Mouse (Mus musculus) MEL (cell line): ENCODE results near the gene Apba1. TPM values are rescaled to one million over a fixed set of nuclear protein-coding genes. Genes with fewer than 3 reads are reported as not detected.

ENCODE experiments used
- DNase-seq: peaks from one replicate; pipeline ENCODE4 v3.0.0; 2011; ENCODE audit warnings: low read depth, low spot score
- H3K27ac ChIP-seq: 2 replicates; pipeline ENCODE4 v1.5.1; 2012; ENCODE audit warnings: low read depth, mild to moderate bottlenecking, control low read depth, low read length, moderate library complexity; ENCODE audit not compliant: control insufficient read depth
- H3K27me3 ChIP-seq, 2 experiments: fragments of 150-350 bp in 1 of 2; sonication (generic) in 1 of 2; 2 replicates each; pipeline ENCODE4 v1.6.1; 2012; ENCODE audit warnings: low read length in 2 of 2, mild to moderate bottlenecking in 2 of 2, improper control_type of control experiment in 1 of 2, moderate library complexity in 1 of 2; ENCODE audit not compliant: insufficient read depth in 2 of 2, control insufficient read depth in 1 of 2
- H3K36me3 ChIP-seq, 2 experiments: 2 replicates each; pipeline ENCODE4 v1.6.1; 2012 to 2014; ENCODE audit warnings: low read length in 2 of 2, improper control_type of control experiment in 1 of 2, inconsistent platforms in 1 of 2, mild to moderate bottlenecking in 1 of 2; ENCODE audit not compliant: insufficient read depth in 2 of 2, control insufficient read depth in 1 of 2
- H3K4me1 ChIP-seq, 2 experiments: fragments of 150-350 bp in 1 of 2; sonication (generic) in 1 of 2; 2 replicates each; pipeline ENCODE4 v1.6.1; 2012; ENCODE audit warnings: low read length in 2 of 2, improper control_type of control experiment in 1 of 2, mild to moderate bottlenecking in 1 of 2; ENCODE audit not compliant: insufficient read depth in 2 of 2, control insufficient read depth in 1 of 2
- H3K4me3 ChIP-seq, 2 experiments: fragments of 150-350 bp in 1 of 2; sonication (generic) in 1 of 2; 2 replicates each; pipeline ENCODE4 v1.5.1; 2012; ENCODE audit warnings: low read depth in 2 of 2, low read length in 2 of 2, mild to moderate bottlenecking in 2 of 2, moderate library complexity in 2 of 2, control low read depth in 1 of 2, improper control_type of control experiment in 1 of 2; ENCODE audit not compliant: control insufficient read depth in 1 of 2, insufficient read depth in 1 of 2
- H3K79me2 ChIP-seq: 2 replicates; pipeline ENCODE4 v1.6.1; 2012; ENCODE audit warnings: mild to moderate bottlenecking, low read length, moderate library complexity; ENCODE audit not compliant: control insufficient read depth, poor library complexity, insufficient read depth
- H3K9ac ChIP-seq: 2 replicates; pipeline ENCODE4 v1.6.1; 2012; ENCODE audit warnings: low read depth, mild to moderate bottlenecking, control low read depth, low read length, moderate library complexity; ENCODE audit not compliant: control insufficient read depth, poor library complexity, severe bottlenecking
- H3K9me3 ChIP-seq: fragments of 150-350 bp; sonication (generic); replicated peaks from 2 replicates; pipeline ENCODE4 v1.6.1; 2012; ENCODE audit warnings: mild to moderate bottlenecking, low read length, improper control_type of control experiment, moderate library complexity; ENCODE audit not compliant: insufficient read depth
- BHLHE40 ChIP-seq: IDR thresholded peaks from 2 replicates; pipeline ENCODE4 v1.6.1; 2012; ENCODE audit warnings: low read depth, mild to moderate bottlenecking, inconsistent platforms, low read length, improper control_type of control experiment, borderline replicate concordance
- CHD1 ChIP-seq: IDR thresholded peaks from 2 replicates; pipeline ENCODE4 v1.6.1; 2012; ENCODE audit warnings: low read depth, mild to moderate bottlenecking, inconsistent platforms, low read length, improper control_type of control experiment
- CHD2 ChIP-seq: IDR thresholded peaks from 2 replicates; pipeline ENCODE4 v1.6.1; 2011; ENCODE audit warnings: low read length, improper control_type of control experiment
- ELF1 ChIP-seq: IDR thresholded peaks from 2 replicates; pipeline ENCODE4 v1.6.1; 2014; ENCODE audit warnings: low read depth, mild to moderate bottlenecking, inconsistent platforms, low read length, improper control_type of control experiment, moderate library complexity
- EP300 ChIP-seq, 2 experiments: IDR thresholded peaks; 2 replicates each; pipeline ENCODE4 v1.6.1; 2011; ENCODE audit warnings: improper control_type of control experiment in 2 of 2, low read length in 2 of 2, low read depth in 1 of 2, mild to moderate bottlenecking in 1 of 2
- ETS1 ChIP-seq: IDR thresholded peaks from 2 replicates; pipeline ENCODE4 v1.6.1; 2012; ENCODE audit warnings: low read depth, mild to moderate bottlenecking, inconsistent platforms, low read length, improper control_type of control experiment, moderate library complexity
- HCFC1 ChIP-seq: IDR thresholded peaks from 2 replicates; pipeline ENCODE4 v1.6.1; 2012; ENCODE audit warnings: low read depth, mild to moderate bottlenecking, inconsistent platforms, low read length, improper control_type of control experiment, moderate library complexity
- JUND ChIP-seq: IDR thresholded peaks from 2 replicates; pipeline ENCODE4 v1.6.1; 2011; ENCODE audit warnings: low read depth, mild to moderate bottlenecking, improper control_type of control experiment, low read length
- KAT2A ChIP-seq: conservative IDR thresholded peaks from 2 replicates; pipeline ENCODE4 v1.6.1; 2012; ENCODE audit warnings: low read depth, low read length, improper control_type of control experiment, inconsistent platforms
- MAX ChIP-seq: IDR thresholded peaks from 2 replicates; pipeline ENCODE4 v1.6.1; 2011; ENCODE audit warnings: low read length, improper control_type of control experiment
- MAZ ChIP-seq: IDR thresholded peaks from 2 replicates; pipeline ENCODE4 v1.6.1; 2012; ENCODE audit warnings: low read depth, mild to moderate bottlenecking, inconsistent platforms, low read length, improper control_type of control experiment
- MEF2A ChIP-seq: IDR thresholded peaks from 2 replicates; pipeline ENCODE4 v1.6.1; 2014; ENCODE audit warnings: low read depth, mild to moderate bottlenecking, inconsistent platforms, low read length, improper control_type of control experiment; ENCODE audit not compliant: poor library complexity, insufficient replicate concordance, severe bottlenecking; ENCODE audit errors: extremely low read depth
- MYB ChIP-seq: IDR thresholded peaks from 2 replicates; pipeline ENCODE4 v1.6.1; 2011; ENCODE audit warnings: mild to moderate bottlenecking, low read depth, low read length, improper control_type of control experiment
- NELFE ChIP-seq: IDR thresholded peaks from 2 replicates; pipeline ENCODE4 v1.6.1; 2011; ENCODE audit warnings: low read depth, low read length, improper control_type of control experiment
- NRF1 ChIP-seq: IDR thresholded peaks from 2 replicates; pipeline ENCODE4 v1.6.1; 2014; ENCODE audit warnings: low read depth, mild to moderate bottlenecking, inconsistent platforms, low read length, improper control_type of control experiment, moderate library complexity; ENCODE audit not compliant: poor library complexity, insufficient read depth, severe bottlenecking
- POLR2AphosphoS2 ChIP-seq: IDR thresholded peaks from 2 replicates; pipeline ENCODE4 v1.6.1; 2011; ENCODE audit warnings: low read length, improper control_type of control experiment
- POLR2AphosphoS5 ChIP-seq: IDR thresholded peaks from 2 replicates; pipeline ENCODE4 v1.6.1; 2012; ENCODE audit warnings: low read depth, borderline replicate concordance, mild to moderate bottlenecking, inconsistent platforms, low read length, moderate library complexity, mixed read lengths
- RCOR1 ChIP-seq: IDR thresholded peaks from 2 replicates; pipeline ENCODE4 v1.6.1; 2012; ENCODE audit warnings: low read depth, mild to moderate bottlenecking, inconsistent platforms, low read length, improper control_type of control experiment
- SMC3 ChIP-seq: IDR thresholded peaks from 2 replicates; pipeline ENCODE4 v1.6.1; 2011; ENCODE audit warnings: low read depth, low read length, improper control_type of control experiment
- TAL1 ChIP-seq: IDR thresholded peaks from 2 replicates; pipeline ENCODE4 v1.6.1; 2012; ENCODE audit warnings: mild to moderate bottlenecking, inconsistent platforms, low read length, moderate library complexity, mixed read lengths
- TBP ChIP-seq: IDR thresholded peaks from 2 replicates; pipeline ENCODE4 v1.8.0; 2011; ENCODE audit warnings: low read depth, low read length, improper control_type of control experiment
- TCF12 ChIP-seq: IDR thresholded peaks from 2 replicates; pipeline ENCODE4 v1.6.1; 2014; ENCODE audit warnings: low read depth, mild to moderate bottlenecking, inconsistent platforms, low read length, improper control_type of control experiment, moderate library complexity
- UBTF ChIP-seq: IDR thresholded peaks from 2 replicates; pipeline ENCODE4 v1.6.1; 2012; ENCODE audit warnings: low read depth, mild to moderate bottlenecking, inconsistent platforms, low read length, improper control_type of control experiment, moderate library complexity, borderline replicate concordance; ENCODE audit not compliant: insufficient read depth
- USF1 ChIP-seq: IDR thresholded peaks from 2 replicates; pipeline ENCODE4 v1.6.1; 2014; ENCODE audit warnings: low read depth, mild to moderate bottlenecking, inconsistent platforms, low read length, improper control_type of control experiment, moderate library complexity
- ZKSCAN1 ChIP-seq: IDR thresholded peaks from 2 replicates; pipeline ENCODE4 v1.6.1; 2012; ENCODE audit warnings: low read depth, mild to moderate bottlenecking, inconsistent platforms, low read length, improper control_type of control experiment, moderate library complexity
- ZNF384 ChIP-seq: IDR thresholded peaks from 2 replicates; pipeline ENCODE4 v1.6.1; 2012; ENCODE audit warnings: low read depth, mild to moderate bottlenecking, inconsistent platforms, low read length, improper control_type of control experiment
- polyA plus RNA-seq, 2 experiments: library from polyadenylated mRNA; stranded (reverse) in 1 of 2; unstranded in 1 of 2; fragments of >175 nt in 1 of 2; fragments of >200 nt in 1 of 2; gene quantifications; 2 replicates each; pipeline versions ENCODE4 v1.2.1 to v1.2.4; 2012; ENCODE audit warnings: low replicate concordance in 2 of 2, low read depth in 1 of 2; ENCODE audit not compliant: insufficient read length in 2 of 2, insufficient read depth in 1 of 2, missing spikeins in 1 of 2
- total RNA-seq: library from RNA; depleted of rRNA; stranded (reverse); fragments of 300-350 nt; gene quantifications from 2 replicates; pipeline ENCODE4 v1.2.3, GENCODE M21; 2012

Apba1 gene
- total and polyA plus RNA-seq, 3 experiments: under 0.01 to 0.03 TPM; not detected in 1

- no peak for DNase-seq
- no peaks in the 10 kb centered on the region for H3K27me3 ChIP-seq
- H3K79me2 ChIP-seq: no peaks in the 10 kb centered on the region
- H3K4me1 ChIP-seq: no peaks in the 10 kb centered on the region
- no peak overlapping the region for H3K27ac ChIP-seq
- H3K9ac ChIP-seq: no peak overlapping the region
- H3K9me3 ChIP-seq: no peaks in the 10 kb centered on the region
- no peaks in the 10 kb centered on the region for H3K36me3 ChIP-seq
- no peak for TF ChIP-seq ZNF384
- TF ChIP-seq NRF1: no peak
- TF ChIP-seq JUND: no peak
- TF ChIP-seq SMC3: no peak
- TF ChIP-seq CHD2: no peak
- no peak for TF ChIP-seq MYB
- no peak for TF ChIP-seq ZKSCAN1
- no peak for TF ChIP-seq EP300 (IDR thresholded peaks at IDR 0.05; ENCODE audit: low read depth in 1 of 2, low read length in 2 of 2)
- TF ChIP-seq ETS1: no peak
- no peak for TF ChIP-seq MEF2A
- TF ChIP-seq TBP: no peak
- no peak for TF ChIP-seq TAL1
- no peak for TF ChIP-seq KAT2A
- no peak for TF ChIP-seq NELFE
- no peak for TF ChIP-seq ELF1
- TF ChIP-seq RCOR1: no peak
- no peak overlapping the region for H3K4me3 ChIP-seq
These were observed 200.2 kb downstream of the Apba1 start for GRCm38 (mm10) chr19:23958925-23959324.

GRCm38 (mm10) chr19:23959870-23960269 lies 201.2 kb downstream of the Apba1 start:
- no peak for DNase-seq
- H3K4me3 ChIP-seq: no peak overlapping the region
- H3K27me3 ChIP-seq: no peaks in the 10 kb centered on the region
- H3K36me3 ChIP-seq: no peaks in the 10 kb centered on the region
- H3K79me2 ChIP-seq: no peaks in the 10 kb centered on the region
- TF ChIP-seq EP300 (IDR thresholded peaks at IDR 0.05; ENCODE audit: low read depth in 1 of 2, low read length in 2 of 2) (no peak), SMC3 (no peak), CHD2 (no peak), MAX (no peak), TBP (no peak), ELF1 (no peak), MAZ (no peak), POLR2AphosphoS5 (no peak), CHD1 (no peak), BHLHE40 (no peak), UBTF (no peak), NELFE (no peak), TAL1 (no peak), POLR2AphosphoS2 (no peak), ZNF384 (no peak), RCOR1 (no peak), USF1 (no peak), HCFC1 (no peak), TCF12 (no peak)
- H3K4me1 ChIP-seq: no peaks in the 10 kb centered on the region
- H3K9ac ChIP-seq: no peak overlapping the region
- no peaks in the 10 kb centered on the region for H3K9me3 ChIP-seq
- no peak overlapping the region for H3K27ac ChIP-seq
